In the genomic region with DNA sequence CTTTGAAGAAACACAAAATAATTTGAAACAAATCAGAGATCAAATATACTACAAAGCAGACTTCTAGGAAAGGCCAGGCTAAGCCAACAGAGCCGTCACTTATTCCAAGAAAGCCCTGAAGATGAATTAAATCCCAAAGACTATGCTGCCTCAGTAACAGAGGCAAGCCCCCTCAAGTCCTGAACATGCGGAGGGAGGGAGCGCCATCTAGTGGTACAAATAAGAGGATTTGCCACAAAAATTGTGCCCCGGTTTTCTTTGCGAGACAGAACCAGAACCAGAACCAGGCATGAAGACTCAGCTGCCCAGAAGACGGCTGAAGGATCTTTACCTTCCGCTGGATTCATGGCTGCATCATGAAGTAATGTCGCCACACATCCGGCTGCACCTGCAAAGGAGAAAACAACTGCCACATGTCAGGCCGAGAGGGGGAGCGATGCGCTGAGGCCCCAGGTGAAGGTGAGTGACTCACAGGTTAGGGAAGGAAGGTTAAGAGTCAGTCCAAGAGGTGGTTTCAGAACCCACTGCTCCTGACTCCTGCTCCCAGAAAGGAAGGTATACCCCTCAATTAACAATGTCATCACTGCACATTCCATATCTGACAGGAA, we compare ENCODE assay signal across 9 mouse cellular contexts. TPM values are rescaled to one million over a fixed set of nuclear protein-coding genes. Genes with fewer than 3 reads are reported as not detected.
DNase-seq lines count a peak whose midpoint lies in the region; ATAC-seq lines count a peak whose summit lies in the region.
"Had no signal": no experiment of that assay in that cellular context is flagged by ENCODE, and none has a peak within 500 bp of the region (broad histone marks: within the 10 kb centered on the region; RNA-seq: fewer than 3 reads in every experiment).

No protein-coding gene starts in this region.

- ATAC-seq in CD4-positive, CD25-positive, alpha-beta regulatory T cell, adult 4 months, result no peak

- DNase-seq in CD4-positive, CD25-positive, alpha-beta regulatory T cell, adult 2 months (ENCODE audit: low read depth, low spot score), result peak; percentile 75
- peak; percentile 54 for DNase-seq in layer of hippocampus, adult 11-12 months (ENCODE audit: low spot score)
- no peak for DNase-seq in layer of hippocampus, adult 9-10 months (ENCODE audit: low spot score)
- peak; percentile 35 for DNase-seq in adrenal gland, postnatal 25 days
- DNase-seq in heart, postnatal 36 days, result peak; percentile 36 to 46
- DNase-seq in mesoderm, embryonic 11.5 days (ENCODE audit: low read depth, low spot score), result peak; percentile 72
- no peak for DNase-seq in urinary bladder, adult 18-20 months (ENCODE audit: low spot score in 2 of 2)
- DNase-seq: liver, embryonic 13.5 days had no signal

- intact Hi-C loops in heart, postnatal 36 days (cut with DNase I), result loop anchor here (2.0 to 5.0 kb wide), 2 partner anchors 93 to 169 kb away; no protein-coding TSS in a partner anchor

RNA-seq across cellular contexts. Expression of a gene that starts 9.1 kb away (rescaled TPM):
- polyA plus RNA-seq in CD4-positive, CD25-positive, alpha-beta regulatory T cell, adult 4 months (2017; shearing (Covaris generic)), result 10 to 100 TPM in 1 of 2 experiments, 1 to 10 TPM in 1; 9.8 to 12.6 TPM
- total RNA-seq in adrenal gland, postnatal 25 days (2021), result 78.7 and 96.2 TPM in 2 replicates
- 10 to 100 TPM; 27.9 to 29.3 TPM for total RNA-seq in heart, postnatal 36 days (2021)

RNA-seq across cellular contexts. Expression of a gene that starts 23.9 kb away (rescaled TPM):
- polyA plus RNA-seq in CD4-positive, CD25-positive, alpha-beta regulatory T cell, adult 4 months (2017; shearing (Covaris generic)), result 1 to 10 TPM; 6.7 to 7.1 TPM
- 21.6 and 22.9 TPM in 2 replicates for total RNA-seq in adrenal gland, postnatal 25 days (2021)
- 1 to 10 TPM; 2.9 to 3.3 TPM for total RNA-seq in heart, postnatal 36 days (2021)

RNA-seq across cellular contexts. Expression of a gene that starts 53.4 kb away (rescaled TPM):
- not detected for polyA plus RNA-seq in CD4-positive, CD25-positive, alpha-beta regulatory T cell, adult 4 months (2017; shearing (Covaris generic))
- total RNA-seq in adrenal gland, postnatal 25 days (2021), result not detected in 2 replicates
- not detected for total RNA-seq in heart, postnatal 36 days (2021)

Comparison
In these comparisons a context has a peak if more than half of its experiments do, and no peak if none do; other contexts are left out.
1. DNase-seq: peak in CD4-positive, CD25-positive, alpha-beta regulatory T cell, adult 2 months (single experiment), layer of hippocampus, adult 11-12 months (single experiment), adrenal gland, postnatal 25 days (single experiment), heart, postnatal 36 days (2 of 2) and mesoderm, embryonic 11.5 days (single experiment); none in layer of hippocampus, adult 9-10 months (single experiment) and urinary bladder, adult 18-20 months (0 of 2).